ENCODE assay signal across 9 mouse cellular contexts in the genomic region with DNA sequence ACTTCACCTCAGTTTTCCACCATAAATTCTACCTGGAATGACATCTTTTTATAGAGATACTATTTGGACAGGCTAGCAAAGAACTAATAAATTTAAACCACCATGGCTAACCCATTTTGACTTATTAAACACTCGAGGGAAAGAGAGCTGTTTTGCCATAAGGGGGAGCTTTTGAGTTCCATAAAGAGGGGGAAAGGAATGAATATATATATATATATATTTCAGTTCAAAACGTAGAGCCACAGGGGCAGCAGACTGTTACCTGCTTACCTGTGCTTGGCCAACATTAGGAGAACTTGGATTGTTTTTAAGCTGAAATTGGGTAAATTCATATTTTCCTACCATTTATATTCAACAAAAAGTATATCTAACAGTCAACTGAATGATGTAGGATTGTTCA. TPM values are rescaled to one million over a fixed set of nuclear protein-coding genes. Genes with fewer than 3 reads are reported as not detected.
DNase-seq lines count a peak whose midpoint lies in the region; ATAC-seq lines count a peak whose summit lies in the region.
"Had no signal": no experiment of that assay in that cellular context is flagged by ENCODE, and none has a peak within 500 bp of the region (broad histone marks: within the 10 kb centered on the region; RNA-seq: fewer than 3 reads in every experiment).

No protein-coding gene starts in this region.

- WGBS in limb, embryonic 12.5 days: 3% methylated on average over 2 of the region's 2 CpGs
- 3% methylated on average over 2 of the region's 2 CpGs for WGBS in limb, embryonic 10.5 days
- 0% methylated on average over 2 of the region's 2 CpGs for WGBS in hindbrain, embryonic 14.5 days
- WGBS in neural tube, embryonic 12.5 days: 4% methylated on average over 2 of the region's 2 CpGs

- no peak overlapping the region for H3K4me3 ChIP-seq in limb, embryonic 12.5 days (replicated peaks)
- H3K4me3 ChIP-seq in limb, embryonic 10.5 days: no peak overlapping the region
- no peak overlapping the region for H3K4me3 ChIP-seq in hindbrain, embryonic 14.5 days (replicated peaks; ENCODE audit: low read length)
- H3K4me3 ChIP-seq in neural tube, embryonic 12.5 days: no peak overlapping the region
- H3K4me3 ChIP-seq: erythroblast, embryonic 14.5 days had no signal

- H3K9me3 ChIP-seq in limb, embryonic 12.5 days: no peaks in the 10 kb centered on the region
- no peaks in the 10 kb centered on the region for H3K9me3 ChIP-seq in limb, embryonic 10.5 days (replicated peaks)
- H3K9me3 ChIP-seq in hindbrain, embryonic 14.5 days (ENCODE audit: control insufficient read depth, low read length): no peaks in the 10 kb centered on the region
- H3K9me3 ChIP-seq in neural tube, embryonic 12.5 days: no peaks in the 10 kb centered on the region

- H3K27me3 ChIP-seq in limb, embryonic 12.5 days: peaks cover 8% of the 10 kb centered on the region
- peaks cover 25% of the 10 kb centered on the region for H3K27me3 ChIP-seq in limb, embryonic 10.5 days (ENCODE audit: low read depth, poor library complexity, severe bottlenecking)
- H3K27me3 ChIP-seq in hindbrain, embryonic 14.5 days (ENCODE audit: control insufficient read depth, insufficient read depth, low read length): peaks cover 10% of the 10 kb centered on the region
- H3K27me3 ChIP-seq in neural tube, embryonic 12.5 days (replicated peaks): peaks cover 19% of the 10 kb centered on the region

- no peak overlapping the region for H3K27ac ChIP-seq in limb, embryonic 12.5 days
- no peak overlapping the region for H3K27ac ChIP-seq in limb, embryonic 10.5 days
- H3K27ac ChIP-seq in hindbrain, embryonic 14.5 days: no peak overlapping the region
- no peak overlapping the region for H3K27ac ChIP-seq in neural tube, embryonic 12.5 days

- H3K4me2 ChIP-seq in limb, embryonic 12.5 days: peak overlapping the region; percentile 80
- no peak overlapping the region for H3K4me2 ChIP-seq in hindbrain, embryonic 14.5 days (replicated peaks)
- peak overlapping the region; percentile 91 for H3K4me2 ChIP-seq in neural tube, embryonic 12.5 days (replicated peaks)

- no peak overlapping the region for H3K9ac ChIP-seq in limb, embryonic 12.5 days (replicated peaks)
- H3K9ac ChIP-seq in hindbrain, embryonic 14.5 days: no peak overlapping the region
- no peak overlapping the region for H3K9ac ChIP-seq in neural tube, embryonic 12.5 days

- H3K36me3 ChIP-seq in limb, embryonic 12.5 days: no peaks in the 10 kb centered on the region
- no peaks in the 10 kb centered on the region for H3K36me3 ChIP-seq in limb, embryonic 10.5 days
- no peaks in the 10 kb centered on the region for H3K36me3 ChIP-seq in hindbrain, embryonic 14.5 days (replicated peaks; ENCODE audit: control insufficient read depth, insufficient read depth)
- H3K36me3 ChIP-seq in neural tube, embryonic 12.5 days: no peaks in the 10 kb centered on the region

- peak; percentile 25 for DNase-seq in cerebellum, adult 8-10 months
- DNase-seq in cerebellum, postnatal 4 days (ENCODE audit: low spot score in 2 of 2): no peak
- DNase-seq in limb, embryonic 10.5 days (ENCODE audit: low spot score): no peak
- peak; percentile 64 for DNase-seq in hindbrain, embryonic 14.5 days (ENCODE audit: low spot score)
- DNase-seq in gastrocnemius, postnatal 4 days (ENCODE audit: low spot score in 2 of 2): no peak
- no peak for DNase-seq in thymus, postnatal 36 days

- ATAC-seq in limb, embryonic 12.5 days (ENCODE audit: insufficient number of reproducible peaks, insufficient read depth, low FRiP score, low TSS enrichment, low read depth): no peak
- no peak for ATAC-seq in hindbrain, embryonic 14.5 days (ENCODE audit: low FRiP score)
- no peak for ATAC-seq in neural tube, embryonic 12.5 days (ENCODE audit: low FRiP score, low read depth)

- peaks cover 19% of the 10 kb centered on the region for H3K4me1 ChIP-seq in limb, embryonic 12.5 days (replicated peaks)
- H3K4me1 ChIP-seq in limb, embryonic 10.5 days: peaks cover 39% of the 10 kb centered on the region
- peaks cover 14% of the 10 kb centered on the region for H3K4me1 ChIP-seq in hindbrain, embryonic 14.5 days (replicated peaks; ENCODE audit: control insufficient read depth, insufficient read depth, low read length)
- H3K4me1 ChIP-seq in neural tube, embryonic 12.5 days: peaks cover 21% of the 10 kb centered on the region; the same call in 1 of the 2 replicates

RNA-seq across cellular contexts. Expression of gene Pappa, which starts 1.1 kb away (rescaled TPM):
- polyA plus RNA-seq in limb, embryonic 12.5 days (2016; fragmentation: Nextera tagmentation; extraction: Ambion mirVana): 0.87 and 1.1 TPM in 2 replicates
- 0.33 and 0.69 TPM in 2 replicates for polyA plus RNA-seq in limb, embryonic 10.5 days (2016; fragmentation: Nextera tagmentation; extraction: Ambion mirVana)
- 0.77 and 0.80 TPM in 2 replicates for polyA plus RNA-seq in hindbrain, embryonic 14.5 days (2014; fragmentation: Nextera tagmentation; extraction: Ambion mirVana)
- polyA plus RNA-seq in neural tube, embryonic 12.5 days (2016; fragmentation: Nextera tagmentation; extraction: Ambion mirVana): 0.80 and 0.82 TPM in 2 replicates
- 1 to 10 TPM; 1.5 to 1.9 TPM for total RNA-seq in gastrocnemius, postnatal 4 days (2021)
- polyA plus RNA-seq: erythroblast, embryonic 14.5 days had no signal

Comparison
In these comparisons a context has a peak if more than half of its experiments do, and no peak if none do; other contexts are left out.
1. DNase-seq: peak in cerebellum, adult 8-10 months (single experiment) and hindbrain, embryonic 14.5 days (single experiment); none in cerebellum, postnatal 4 days (0 of 2), limb, embryonic 10.5 days (single experiment), gastrocnemius, postnatal 4 days (0 of 2) and thymus, postnatal 36 days (0 of 2).